Mouse (Mus musculus): ENCODE measurements at regions not wholly inside any gene's neighbourhood (a gene's known extent, or its start where the extent isn't known, plus 50 kb on each side); places are given as distances from the start of the nearest gene placed in this dataset.

GRCm38 (mm10) chr1:81516575-81517210 is 439.9 kb downstream of the Nyap2 start:
- peak in 1 of 2 experiments; percentile 5 for DNase-seq
- intact Hi-C loops (cut with DNase I): loop anchor here (2.0 to 10.0 kb wide), 6 partner anchors 199 to 918 kb away; no protein-coding TSS in a partner anchor

GRCm38 (mm10) chr1:81520420-81521273 is 443.9 kb downstream of the Nyap2 start:
- intact Hi-C loops (cut with DNase I): no loop called here
- DNase-seq: no peak

GRCm38 (mm10) chr1:81522929-81523328 is 446.2 kb downstream of the Nyap2 start:
- intact Hi-C loops (cut with DNase I): no loop called here

GRCm38 (mm10) chr1:81525821-81526220 is 449.1 kb downstream of the Nyap2 start:
- intact Hi-C loops (cut with DNase I): no loop called here
- DNase-seq: no peak

More at GRCm38 (mm10) chr1:81522929-81523328, 446.2 kb downstream of the Nyap2 start:
- no peak for DNase-seq

GRCm38 (mm10) chr1:81537836-81538235 is 461.1 kb downstream of the Nyap2 start:
- DNase-seq: no peak
- intact Hi-C loops (cut with DNase I): no loop called here

GRCm38 (mm10) chr1:81539591-81540311 is 463.0 kb downstream of the Nyap2 start:
- DNase-seq: no peak
- intact Hi-C loops (cut with DNase I): loop anchor here (10.0 kb wide), 1 partner anchor 435 kb away; no protein-coding TSS in a partner anchor

GRCm38 (mm10) chr1:81548906-81549305 is 472.2 kb downstream of the Nyap2 start:
- DNase-seq: no peak
- intact Hi-C loops (cut with DNase I): loop anchor here (10.0 kb wide), 1 partner anchor 426 kb away; no protein-coding TSS in a partner anchor

GRCm38 (mm10) chr1:81549706-81550105 is 473.0 kb downstream of the Nyap2 start:
- DNase-seq: no peak
- intact Hi-C loops (cut with DNase I): loop anchor here (10.0 kb wide), 2 partner anchors 345 to 425 kb away; no protein-coding TSS in a partner anchor

GRCm38 (mm10) chr1:81552731-81553130 is 476.0 kb downstream of the Nyap2 start:
- no peak for DNase-seq
- intact Hi-C loops (cut with DNase I): loop anchor here (10.0 kb wide), 1 partner anchor 342 kb away; no protein-coding TSS in a partner anchor

GRCm38 (mm10) chr1:81576965-81577664 is 500.4 kb downstream of the Nyap2 start:
- intact Hi-C loops (cut with DNase I): no loop called here
- no peak for DNase-seq

GRCm38 (mm10) chr1:81577665-81578201 is 501.0 kb downstream of the Nyap2 start:
- DNase-seq: no peak
- intact Hi-C loops (cut with DNase I): no loop called here

GRCm38 (mm10) chr1:81581208-81581607 is 504.5 kb downstream of the Nyap2 start:
- intact Hi-C loops (cut with DNase I): no loop called here
- DNase-seq: no peak

GRCm38 (mm10) chr1:81587780-81588307 is 511.1 kb downstream of the Nyap2 start:
- intact Hi-C loops (cut with DNase I): no loop called here
- DNase-seq: no peak

GRCm38 (mm10) chr1:81591623-81592022 is 514.9 kb downstream of the Nyap2 start:
- intact Hi-C loops (cut with DNase I): no loop called here
- DNase-seq: no peak

- peak; percentile 4 to 26 for DNase-seq
- intact Hi-C loops (cut with DNase I): no loop called here
These were observed 516.8 kb downstream of the Nyap2 start for GRCm38 (mm10) chr1:81593280-81594182.

- intact Hi-C loops (cut with DNase I): no loop called here
- DNase-seq: no peak
These were observed 517.4 kb downstream of the Nyap2 start for GRCm38 (mm10) chr1:81594183-81594515.

- no peak for DNase-seq
- intact Hi-C loops (cut with DNase I): no loop called here
These were observed 517.9 kb downstream of the Nyap2 start for GRCm38 (mm10) chr1:81594606-81595005.

- DNase-seq: no peak
- intact Hi-C loops (cut with DNase I): no loop called here
These were observed 532.0 kb downstream of the Nyap2 start for GRCm38 (mm10) chr1:81608772-81609171.

GRCm38 (mm10) chr1:81618880-81619279 is 542.1 kb downstream of the Nyap2 start:
- no peak for DNase-seq
- intact Hi-C loops (cut with DNase I): no loop called here

Data from gastrocnemius, postnatal 36 days (tissue).